Mouse (Mus musculus) urinary bladder, postnatal 0 days (tissue): Measurements from ENCODE around the gene Adam20. TPM values are rescaled to one million over a fixed set of nuclear protein-coding genes. Genes with fewer than 3 reads are reported as not detected.

ENCODE experiments used
- polyA plus RNA-seq: library from polyadenylated mRNA; unstranded; fragments of >200 nt; fragmentation: Nextera tagmentation; extraction: Ambion mirVana; gene quantifications from 2 replicates; pipeline ENCODE4 v1.2.1, GENCODE M21; 2015

The Adam20 gene
- polyA plus RNA-seq: not detected in 2 replicates

DNA sequence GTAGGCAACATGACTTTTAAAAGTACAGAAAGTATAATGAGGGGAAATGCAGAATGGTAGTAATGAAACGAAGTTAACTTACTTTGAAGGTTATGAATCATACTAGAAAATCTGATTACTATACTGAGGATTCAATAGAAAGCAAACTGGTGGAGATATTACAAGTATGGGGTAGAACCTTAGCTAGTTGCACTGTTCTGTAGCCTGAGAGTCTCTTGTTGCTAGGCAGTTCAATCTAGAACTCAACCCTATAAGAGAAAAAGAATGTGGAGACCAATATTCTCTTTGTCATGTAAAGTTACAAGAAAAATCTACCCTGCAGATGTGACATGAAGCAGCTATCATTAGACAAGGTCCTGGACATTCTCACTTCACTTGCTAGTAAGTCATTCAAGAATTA, at the start of gene Adam20:
TSS of gene Adam20 (plus strand) at position 301 of the 400 bp plus-strand sequence.

DNA sequence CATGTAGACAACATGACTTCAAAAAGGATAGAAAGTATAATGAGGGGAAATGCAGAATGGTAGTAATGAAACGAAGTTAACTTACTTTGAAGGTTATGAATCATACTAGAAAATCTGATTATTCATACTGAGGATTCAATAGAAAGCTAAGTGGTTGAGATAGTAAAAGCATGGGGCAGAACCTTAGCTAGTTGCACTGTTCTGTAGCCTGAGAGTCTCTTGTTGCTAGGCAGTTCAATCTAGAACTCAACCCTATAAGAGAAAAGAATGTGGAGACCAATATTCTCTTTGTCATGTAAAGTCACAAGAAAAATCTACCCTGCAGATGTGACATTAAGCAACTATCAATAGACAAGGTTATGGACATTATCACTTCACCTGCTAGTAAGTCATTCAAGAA, 41.2 kb upstream of the Adam20 start, which contains the start of gene Adam25:
TSS of gene Adam25 (plus strand) at position 301 of the 400 bp plus-strand sequence.

Other genes with a start within 250 kb of the Adam20 start
- not detected in 2 replicates for gene Adam24, start 118.2 kb upstream of the Adam20 start, polyA plus RNA-seq
- gene Adam25, start 41.1 kb upstream of the Adam20 start, polyA plus RNA-seq: not detected in 2 replicates
- not detected in 2 replicates for gene Adam39, start 29.7 kb downstream of the Adam20 start, polyA plus RNA-seq